Mouse (Mus musculus) adrenal gland, adult 18-20 months (tissue): ENCODE data around the gene Snx22. TPM values are rescaled to one million over a fixed set of nuclear protein-coding genes. Genes with fewer than 3 reads are reported as not detected.

Experiments used
- DNase-seq, 2 experiments: peaks; one replicate each; pipeline ENCODE4 v3.0.0; 2021 to 2022; ENCODE audit warnings: low spot score in 2 of 2
- long read RNA-seq, 2 experiments: library from polyadenylated mRNA; stranded (forward); transcript quantifications; one replicate each; pipeline ENCODE4 v2.0.0; 2021
- total RNA-seq, 2 experiments: library from RNA; stranded (reverse); gene quantifications; 1 replicate in 1 of 2; 2 replicates in 1 of 2; pipeline ENCODE4 v1.2.3; 2021

Snx22 gene
- total RNA-seq, result under 1 TPM; 0.17 to 0.38 TPM
- long read RNA-seq, experiment 1, partial matches to known transcripts, result 0 of 2 reads
- long read RNA-seq, experiment 1, other reads (novel, unspliced or antisense), result 2 of 2 reads
- long read RNA-seq, experiment 2, partial matches to known transcripts, result 0 of 1 reads
- long read RNA-seq, experiment 2, other reads (novel, unspliced or antisense), result 0 of 1 reads

GRCm38 (mm10) chr9:66069583-66069982 is at the start of gene Snx22:
TSS of gene Snx22 (minus strand) at chr9:66069719.
- peak; percentile 78 to 83 for DNase-seq

GRCm38 (mm10) chr9:66116890-66117289 is 47.4 kb upstream of the Snx22 start:
- no peak for DNase-seq

- no peak for DNase-seq
These were observed 44.8 kb upstream of the Snx22 start for GRCm38 (mm10) chr9:66114341-66114740.

GRCm38 (mm10) chr9:66110611-66111379 is 41.3 kb upstream of the Snx22 start:
- no peak for DNase-seq

GRCm38 (mm10) chr9:66110126-66110525 is 40.6 kb upstream of the Snx22 start:
- DNase-seq, result no peak

GRCm38 (mm10) chr9:66109574-66109973 is 40.1 kb upstream of the Snx22 start:
- DNase-seq, result no peak

- DNase-seq, result no peak
These were observed 35.6 kb upstream of the Snx22 start for GRCm38 (mm10) chr9:66105168-66105567.

GRCm38 (mm10) chr9:66104601-66105000 is 35.1 kb upstream of the Snx22 start:
- no peak for DNase-seq

- no peak for DNase-seq
These were observed 33.1 kb upstream of the Snx22 start for GRCm38 (mm10) chr9:66102668-66103067.

GRCm38 (mm10) chr9:66101577-66101976 is 32.1 kb upstream of the Snx22 start:
- DNase-seq, result no peak

- no peak for DNase-seq
These were observed 23.1 kb upstream of the Snx22 start for GRCm38 (mm10) chr9:66092664-66093063.

- no peak for DNase-seq
These were observed 22.1 kb upstream of the Snx22 start for GRCm38 (mm10) chr9:66091327-66092231.

GRCm38 (mm10) chr9:66090593-66091244 is 21.2 kb upstream of the Snx22 start:
- no peak for DNase-seq

- peak; percentile 59 to 63 for DNase-seq
These were observed 18.9 kb upstream of the Snx22 start for GRCm38 (mm10) chr9:66088411-66088810.

- no peak for DNase-seq
These were observed 17.5 kb upstream of the Snx22 start for GRCm38 (mm10) chr9:66087062-66087461.

GRCm38 (mm10) chr9:66084171-66084570 is 14.7 kb upstream of the Snx22 start:
- no peak for DNase-seq

- DNase-seq, result no peak
These were observed 12.5 kb upstream of the Snx22 start for GRCm38 (mm10) chr9:66081999-66082398.

- DNase-seq, result no peak
These were observed 11.4 kb upstream of the Snx22 start for GRCm38 (mm10) chr9:66080804-66081459.

- no peak for DNase-seq
These were observed 9.0 kb upstream of the Snx22 start for GRCm38 (mm10) chr9:66078493-66078892.

- DNase-seq, result no peak
These were observed 8.6 kb upstream of the Snx22 start for GRCm38 (mm10) chr9:66078072-66078471.

- no peak for DNase-seq
These were observed 3.2 kb upstream of the Snx22 start for GRCm38 (mm10) chr9:66072754-66073153.
